Mouse (Mus musculus) layer of hippocampus, postnatal 10 days (tissue): ENCODE data around the gene Zfp652. TPM values are rescaled to one million over a fixed set of nuclear protein-coding genes. Genes with fewer than 3 reads are reported as not detected.
A peak's percentile ranks its signal among the peaks of the same experiment; 100 is the strongest.

ENCODE experiments used
- DNase-seq, 2 experiments: peaks; one replicate each; pipeline ENCODE4 v3.0.0; 2021; ENCODE audit warnings: low spot score in 2 of 2
- total RNA-seq, 2 experiments: library from RNA; stranded (reverse); gene quantifications; 2 replicates each; pipeline ENCODE4 v1.2.3; 2021

The Zfp652 gene
- total RNA-seq, 2 experiments from 2014 or later, result 51.1 to 52.1 TPM

DNA sequence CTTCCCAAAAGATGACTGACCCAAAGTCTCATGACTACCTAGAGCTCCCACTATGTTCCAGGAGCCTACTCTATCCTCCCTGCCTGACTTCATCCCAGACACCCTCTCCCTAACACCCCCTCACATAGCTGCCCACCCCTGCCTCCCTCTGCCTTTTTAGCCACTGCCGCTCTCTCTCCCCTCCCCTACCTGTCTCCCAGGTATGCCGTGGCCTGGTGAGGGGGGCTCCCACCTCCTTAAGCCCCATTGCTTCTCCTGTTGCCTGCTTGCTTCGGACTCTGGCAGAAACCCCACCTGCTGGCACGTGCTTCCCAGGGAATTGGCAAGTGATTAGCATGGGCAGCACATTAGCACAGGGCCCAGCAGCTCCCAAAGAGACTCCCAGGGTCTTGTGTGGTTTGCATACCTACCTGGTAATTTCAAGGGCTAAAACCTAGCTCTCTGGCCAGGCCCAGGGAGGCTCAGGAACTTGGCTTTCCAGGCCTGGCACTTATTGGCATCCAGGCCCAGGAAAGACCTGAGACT lies 117.1 kb downstream of the Zfp652 start:
- DNase-seq, result no peak

- DNase-seq, result peak in 1 of 2 experiments; percentile 30
Measured at GRCm38 (mm10) chr11:95830411-95831275, 118.2 kb downstream of the Zfp652 start.

- DNase-seq, result no peak
Measured at GRCm38 (mm10) chr11:95831276-95831619, 118.8 kb downstream of the Zfp652 start.

DNA sequence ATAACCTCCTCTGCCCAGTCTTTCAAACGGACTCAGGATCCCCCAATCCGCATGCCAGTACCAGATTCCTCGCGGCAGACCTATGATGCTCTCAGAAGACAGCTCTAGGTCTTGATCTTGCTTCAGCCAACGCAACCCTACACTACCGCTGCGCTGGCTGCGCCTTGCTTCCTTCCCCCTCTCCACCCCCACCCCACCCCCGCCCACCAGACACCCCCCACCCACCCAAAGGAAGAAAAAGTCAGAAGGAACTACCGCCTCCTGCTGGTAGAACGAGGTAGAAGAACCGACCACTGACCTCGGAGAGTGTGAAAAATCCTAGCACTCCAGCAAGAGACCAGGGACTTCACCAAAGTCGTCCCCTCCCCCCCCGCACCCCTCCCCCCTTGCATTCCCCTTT lies 119.2 kb downstream of the Zfp652 start:
- no peak for DNase-seq

GRCm38 (mm10) chr11:95832129-95833005 lies 119.9 kb downstream of the Zfp652 start:
- no peak for DNase-seq

- DNase-seq, result no peak
Measured at GRCm38 (mm10) chr11:95833006-95833570, 120.6 kb downstream of the Zfp652 start.

- no peak for DNase-seq
Measured at GRCm38 (mm10) chr11:95833631-95834142, 121.2 kb downstream of the Zfp652 start.

DNA sequence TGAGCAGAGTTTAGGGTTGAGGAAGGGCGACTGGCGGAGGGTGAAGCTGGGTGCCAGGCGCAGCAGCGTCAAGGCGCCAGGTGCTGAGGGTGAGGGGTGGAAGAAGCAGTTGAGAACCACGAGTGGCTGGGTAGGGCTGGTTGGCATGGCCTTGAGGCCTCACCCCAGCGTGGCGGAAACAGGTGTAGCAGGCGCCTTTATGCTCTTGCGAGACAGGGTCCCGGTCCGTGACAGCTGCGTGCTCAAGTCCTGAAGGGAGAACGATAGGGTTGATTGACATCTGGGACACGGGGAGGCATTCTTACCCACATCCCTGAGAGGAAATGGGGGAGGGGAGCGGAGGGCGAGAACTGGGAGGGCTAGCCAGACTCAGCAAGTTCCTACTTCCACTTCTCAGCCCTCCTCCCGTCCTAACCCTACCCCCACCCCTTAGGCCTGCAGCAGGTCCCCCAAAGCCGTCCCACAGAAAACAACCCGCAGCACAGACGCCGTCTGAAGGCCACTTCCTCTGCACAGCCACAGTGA lies 121.7 kb downstream of the Zfp652 start:
- peak in 1 of 2 experiments; percentile 40 for DNase-seq

GRCm38 (mm10) chr11:95834742-95835710 lies 122.6 kb downstream of the Zfp652 start:
- no peak for DNase-seq

GRCm38 (mm10) chr11:95835832-95836231 lies 123.4 kb downstream of the Zfp652 start:
- no peak for DNase-seq

DNA sequence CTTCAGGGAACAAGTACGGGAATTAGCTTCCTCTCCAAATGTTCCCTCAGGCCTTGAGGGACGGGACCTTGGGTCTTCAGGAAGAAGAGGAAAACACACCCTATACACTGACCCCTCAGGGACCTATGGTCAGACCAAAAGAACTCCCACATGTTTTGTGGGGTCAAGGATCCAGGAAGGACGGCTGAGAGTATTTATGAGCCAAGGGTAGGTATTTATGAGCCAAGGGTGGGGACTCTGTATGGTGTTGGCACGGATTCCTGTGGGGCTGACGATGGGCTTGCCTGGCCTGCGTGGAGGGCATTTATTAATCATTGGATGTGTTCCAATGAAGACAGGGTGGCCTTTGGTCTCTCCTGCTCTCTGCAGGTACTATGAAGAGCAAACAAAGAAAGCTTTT lies 124.0 kb downstream of the Zfp652 start:
- DNase-seq, result no peak

GRCm38 (mm10) chr11:95837059-95837458 lies 124.6 kb downstream of the Zfp652 start, which contains the start of gene Gngt2:
Gene Gngt2 (plus strand): TSS chr11:95837216.
- peak in 1 of 2 experiments; percentile 37 for DNase-seq

DNA sequence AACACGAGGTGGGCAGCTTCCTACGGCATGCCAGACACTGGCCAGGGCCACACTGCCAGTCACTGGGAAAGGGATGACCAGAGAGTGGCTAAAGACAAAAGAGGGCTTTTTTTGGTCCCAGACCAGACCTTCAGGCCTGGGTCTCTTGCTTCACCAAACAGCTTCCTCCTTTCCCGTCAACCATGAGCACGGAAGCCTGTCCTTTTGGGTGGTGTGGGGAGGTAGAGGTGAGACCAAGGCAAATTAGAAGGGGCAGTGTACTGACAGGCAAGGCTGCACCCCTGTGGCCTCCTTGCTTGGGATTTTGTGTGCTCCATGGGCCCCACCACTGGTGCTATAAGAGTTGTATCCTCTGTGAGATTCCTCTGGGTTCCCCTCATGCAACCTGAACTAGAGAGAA lies 126.1 kb downstream of the Zfp652 start:
- no peak for DNase-seq

DNA sequence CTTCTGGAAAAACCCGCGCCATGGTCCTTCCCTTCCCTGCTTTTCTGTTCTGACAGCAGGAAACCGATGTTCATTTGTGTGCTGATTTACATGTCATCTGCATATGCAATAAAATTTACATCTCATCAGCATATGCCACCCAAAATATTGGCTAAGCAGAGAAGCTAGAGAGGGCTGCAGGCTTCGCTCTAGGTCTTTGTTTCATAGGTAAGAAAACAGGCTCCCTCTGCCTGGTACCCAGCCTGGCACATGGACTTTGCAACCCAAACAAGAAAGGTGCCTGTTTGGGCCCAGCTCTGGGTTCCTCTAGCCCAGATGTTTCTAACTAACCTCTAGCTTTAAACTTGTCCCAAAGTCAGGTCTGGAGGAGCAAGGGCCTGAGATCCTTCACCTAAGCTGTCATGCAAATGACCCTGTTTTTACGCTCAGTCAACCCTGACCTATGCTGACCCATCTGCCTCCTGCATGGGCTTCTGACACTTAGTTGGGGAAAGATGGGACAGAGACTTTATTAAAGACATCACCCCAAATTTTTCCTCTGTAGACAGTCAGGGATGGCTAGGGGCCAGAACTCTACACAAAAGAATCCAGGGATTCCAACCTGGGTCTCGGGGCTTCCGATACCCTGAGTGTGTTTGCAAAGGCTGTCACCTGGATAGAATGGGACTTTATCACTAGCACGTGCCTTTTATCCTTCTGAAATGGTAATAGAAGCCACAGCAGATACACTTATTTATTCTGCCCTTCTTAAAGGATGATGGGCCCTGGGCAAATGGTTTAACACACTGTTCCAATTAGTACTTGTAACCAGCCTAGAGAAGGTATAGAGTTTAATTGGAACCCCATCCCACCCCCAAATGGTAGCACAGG lies 126.8 kb downstream of the Zfp652 start:
- no peak for DNase-seq

- DNase-seq, result no peak
Measured at GRCm38 (mm10) chr11:95840694-95841497, 128.4 kb downstream of the Zfp652 start.

DNA sequence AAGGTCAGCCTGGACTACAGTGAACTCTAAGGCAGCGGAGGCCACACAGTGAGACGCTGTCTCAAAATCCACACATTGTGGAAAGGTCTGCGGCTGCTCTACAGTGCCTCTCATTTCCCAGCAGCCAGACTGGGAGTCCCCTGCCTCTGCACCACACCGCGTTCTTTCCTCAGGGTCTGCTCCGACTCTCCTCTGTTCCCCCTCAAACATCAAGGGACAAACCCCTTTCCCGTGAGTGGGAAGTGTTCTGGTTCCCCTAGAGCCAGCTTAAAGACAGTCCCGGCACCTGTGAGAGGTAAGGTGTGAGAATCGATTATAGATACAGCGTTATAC lies 129.0 kb downstream of the Zfp652 start:
- DNase-seq, result no peak

GRCm38 (mm10) chr11:95842074-95842681 lies 129.7 kb downstream of the Zfp652 start, which contains the start of gene Abi3:
Gene Abi3 (minus strand): TSS chr11:95842476.
- no peak for DNase-seq

GRCm38 (mm10) chr11:95842953-95843352 lies 130.5 kb downstream of the Zfp652 start:
- DNase-seq, result no peak
